Mouse (Mus musculus): ENCODE results near the gene Mcm3.

Gene Mcm3

GRCm38 (mm10) chr1:20819771-20820605, at the start of gene Mcm3:
Gene Mcm3, minus strand, starts transcription at chr1:20820312.
- DNase-seq (ENCODE audit: low spot score) = peak; percentile 38

- no peak for DNase-seq (ENCODE audit: low spot score)
Observed at GRCm38 (mm10) chr1:20868036-20868435, 47.9 kb upstream of the Mcm3 start.

- no peak for DNase-seq (ENCODE audit: low spot score)
Observed at GRCm38 (mm10) chr1:20867241-20867902, 47.3 kb upstream of the Mcm3 start.

GRCm38 (mm10) chr1:20863452-20864172, 43.5 kb upstream of the Mcm3 start:
- DNase-seq (ENCODE audit: low spot score) = no peak

- DNase-seq (ENCODE audit: low spot score) = no peak
Observed at GRCm38 (mm10) chr1:20861865-20862264, 41.8 kb upstream of the Mcm3 start.

- no peak for DNase-seq (ENCODE audit: low spot score)
Observed at GRCm38 (mm10) chr1:20860775-20861174, 40.7 kb upstream of the Mcm3 start.

- no peak for DNase-seq (ENCODE audit: low spot score)
Observed at GRCm38 (mm10) chr1:20856924-20857902, 37.1 kb upstream of the Mcm3 start.

- no peak for DNase-seq (ENCODE audit: low spot score)
Observed at GRCm38 (mm10) chr1:20839911-20840310, 19.8 kb upstream of the Mcm3 start.

GRCm38 (mm10) chr1:20836551-20837125, 16.5 kb upstream of the Mcm3 start:
- DNase-seq (ENCODE audit: low spot score) = no peak

GRCm38 (mm10) chr1:20833141-20833511, 13.0 kb upstream of the Mcm3 start:
- no peak for DNase-seq (ENCODE audit: low spot score)

- DNase-seq (ENCODE audit: low spot score) = no peak
Observed at GRCm38 (mm10) chr1:20832473-20833140, 12.5 kb upstream of the Mcm3 start.

GRCm38 (mm10) chr1:20830546-20830945, 10.4 kb upstream of the Mcm3 start:
- DNase-seq (ENCODE audit: low spot score) = no peak

GRCm38 (mm10) chr1:20828061-20828460, 7.9 kb upstream of the Mcm3 start:
- no peak for DNase-seq (ENCODE audit: low spot score)

- no peak for DNase-seq (ENCODE audit: low spot score)
Observed at GRCm38 (mm10) chr1:20825036-20825435, 4.9 kb upstream of the Mcm3 start.

GRCm38 (mm10) chr1:20823906-20824305, 3.8 kb upstream of the Mcm3 start:
- DNase-seq (ENCODE audit: low spot score) = no peak

GRCm38 (mm10) chr1:20823471-20823870, 3.4 kb upstream of the Mcm3 start:
- DNase-seq (ENCODE audit: low spot score) = no peak

- no peak for DNase-seq (ENCODE audit: low spot score)
Observed at GRCm38 (mm10) chr1:20820959-20821358, 847 bp upstream of the Mcm3 start.

- DNase-seq (ENCODE audit: low spot score) = no peak
Observed at GRCm38 (mm10) chr1:20817596-20817995, 2.5 kb downstream of the Mcm3 start.

GRCm38 (mm10) chr1:20817172-20817571, 2.9 kb downstream of the Mcm3 start:
- no peak for DNase-seq (ENCODE audit: low spot score)

GRCm38 (mm10) chr1:20814521-20814920, 5.6 kb downstream of the Mcm3 start:
- no peak for DNase-seq (ENCODE audit: low spot score)

GRCm38 (mm10) chr1:20804526-20804925, 15.6 kb downstream of the Mcm3 start:
- DNase-seq (ENCODE audit: low spot score) = no peak

Measured in urinary bladder, postnatal 10 days (tissue).